Mouse (Mus musculus) midbrain, embryonic 10.5 days (tissue): Measurements from ENCODE around the gene Clip1. TPM values are rescaled to one million over a fixed set of nuclear protein-coding genes. Genes with fewer than 3 reads are reported as not detected.

Experiments used
- DNase-seq: peaks from one replicate; pipeline ENCODE4 v3.0.0-alpha.2; 2017; ENCODE audit warnings: low spot score
- H3K27ac ChIP-seq: fragments of 300-500 bp; sonication (generic); replicated peaks from 2 replicates; pipeline ENCODE4 v1.5.1; 2016; ENCODE audit warnings: mild to moderate bottlenecking
- H3K27me3 ChIP-seq: fragments of 300-500 bp; sonication (generic); 2 replicates; pipeline ENCODE4 v1.6.1; 2016; ENCODE audit warnings: low read depth, mild to moderate bottlenecking; ENCODE audit not compliant: poor library complexity, severe bottlenecking
- H3K36me3 ChIP-seq: fragments of 300-500 bp; sonication (generic); 2 replicates; pipeline ENCODE4 v1.6.1; 2016; ENCODE audit warnings: mild to moderate bottlenecking, moderate library complexity
- H3K4me1 ChIP-seq: fragments of 300-500 bp; sonication (generic); 2 replicates; pipeline ENCODE4 v1.6.1; 2016
- H3K4me3 ChIP-seq: fragments of 300-500 bp; sonication (generic); 2 replicates; pipeline ENCODE4 v1.5.1; 2016; ENCODE audit warnings: mild to moderate bottlenecking, moderate library complexity
- H3K9me3 ChIP-seq: fragments of 300-500 bp; sonication (generic); replicated peaks from 2 replicates; pipeline ENCODE4 v1.6.1; 2016; ENCODE audit warnings: mild to moderate bottlenecking
- WGBS: fragments of 180-500 bp; shearing (Covaris S2); methylation state at CpG from one replicate; pipeline ENCODE4 v1.1.7; 2016; 5-methylcytosine and 5-hydroxymethylcytosine counted together
- polyA plus RNA-seq: library from polyadenylated mRNA; unstranded; fragments of >200 nt; fragmentation: Nextera tagmentation; extraction: Ambion mirVana; gene quantifications from 2 replicates; pipeline ENCODE4 v1.2.1, GENCODE M21; 2016

Gene Clip1
- polyA plus RNA-seq, 1 experiment from 2014 or later, result 51.3 TPM

DNA sequence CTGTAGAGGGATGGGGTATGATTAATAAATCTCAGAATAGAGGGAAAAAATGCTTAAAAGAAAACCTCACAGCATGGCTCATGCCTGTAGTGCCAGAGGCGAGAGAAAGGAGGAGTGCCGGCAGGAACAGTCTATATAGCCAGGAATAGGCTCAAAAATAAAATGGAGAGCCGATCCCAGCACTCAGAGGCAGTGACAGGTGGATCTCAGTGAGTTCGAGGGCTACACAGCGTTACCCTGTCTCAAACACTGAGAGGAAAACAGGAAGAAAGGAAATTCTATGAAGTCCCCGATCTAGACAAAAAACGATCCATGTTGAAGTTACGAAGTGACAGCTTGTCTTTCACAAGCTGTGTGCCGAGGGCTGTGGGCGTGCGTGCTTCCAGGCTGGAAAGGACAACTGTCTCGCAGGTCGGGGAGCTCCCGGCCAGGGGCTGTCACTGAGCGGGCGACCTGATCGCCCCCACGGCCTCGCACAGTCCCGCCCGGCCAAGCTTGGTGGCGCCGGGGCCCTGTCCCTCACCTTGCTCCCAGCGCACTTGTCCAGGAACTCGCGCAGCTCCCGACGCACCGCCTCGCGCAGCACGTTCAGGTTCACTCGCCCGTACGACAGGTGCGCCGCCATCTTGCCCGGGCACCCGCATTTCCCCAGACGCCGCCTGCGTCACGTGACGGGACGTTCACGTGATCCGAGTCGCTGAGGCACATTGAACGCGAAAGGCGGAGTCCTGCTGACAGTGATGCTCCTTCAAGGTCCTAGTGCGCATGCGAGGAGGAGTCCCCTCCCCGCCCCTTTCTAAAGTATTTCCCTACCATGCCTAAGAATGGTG, 111.8 kb downstream of the Clip1 start, which contains the start of gene Vps33a:
Gene Vps33a, minus strand, starts transcription at position 682 of the 830 bp plus-strand sequence.
- peak within 1 kb of the TSS; percentile 97 for H3K4me3 ChIP-seq
- no peaks in the 10 kb centered on the region for H3K9me3 ChIP-seq
- H3K4me1 ChIP-seq, result peaks cover 14% of the 10 kb centered on the region
- under 1% methylated on average over 54 of the region's 54 CpGs for WGBS
- peaks cover 41% of the 10 kb centered on the region for H3K36me3 ChIP-seq
- H3K27me3 ChIP-seq, result no peaks in the 10 kb centered on the region
- peak; percentile 99 for DNase-seq
- peak within 1 kb of the TSS; percentile 88 for H3K27ac ChIP-seq

DNA sequence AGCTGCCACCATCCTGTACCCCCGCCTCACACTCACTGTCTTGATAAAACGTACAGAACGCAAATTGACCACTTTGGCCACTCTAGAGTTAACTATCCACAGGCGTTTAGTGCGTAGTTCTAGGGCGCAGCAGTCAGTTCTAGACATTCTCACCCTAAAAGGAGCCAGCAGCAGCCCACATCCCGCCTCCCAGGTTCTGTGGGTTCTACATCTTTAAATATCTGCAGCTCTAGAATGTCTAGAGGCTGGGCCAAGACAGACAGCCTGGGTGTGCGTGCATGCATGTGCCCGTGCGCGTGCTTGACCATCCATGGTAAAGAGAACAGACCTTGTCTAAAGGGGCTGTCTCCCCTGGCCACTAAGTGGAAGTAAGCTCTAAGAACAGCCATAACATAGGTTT, 123.3 kb downstream of the Clip1 start:
- no peaks in the 10 kb centered on the region for H3K27me3 ChIP-seq
- no peaks in the 10 kb centered on the region for H3K9me3 ChIP-seq
- H3K36me3 ChIP-seq, result peaks cover 96% of the 10 kb centered on the region
- no peak overlapping the region for H3K27ac ChIP-seq
- WGBS, result 93% methylated on average over 11 of the region's 11 CpGs
- no peak overlapping the region for H3K4me3 ChIP-seq
- no peaks in the 10 kb centered on the region for H3K4me1 ChIP-seq
- no peak for DNase-seq

DNA sequence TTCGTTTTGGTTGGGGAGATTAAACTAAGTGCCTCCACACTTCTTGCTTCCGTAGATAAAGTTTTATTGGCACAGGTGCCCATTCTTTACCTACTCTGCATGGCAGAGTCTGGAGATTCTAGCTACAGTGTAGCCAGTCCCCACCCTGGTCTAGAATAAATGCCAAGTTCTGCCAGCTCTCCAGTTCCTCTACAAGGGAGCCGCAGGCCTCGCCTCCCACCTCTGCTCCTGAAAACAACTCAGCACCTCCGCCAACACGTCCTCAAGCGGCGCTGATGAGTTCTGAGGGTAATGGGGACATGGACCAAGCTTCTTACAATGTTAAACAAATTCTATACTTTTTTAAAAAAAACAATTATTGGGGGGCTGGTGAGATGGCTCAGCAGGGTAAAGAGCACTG, 124.8 kb downstream of the Clip1 start:
- 95% methylated on average over 8 of the region's 8 CpGs for WGBS
- no peak for DNase-seq
- Histone ChIP-seq H3K27me3 (no peaks in the 10 kb centered on the region), H3K27ac (no peak overlapping the region), H3K4me1 (no peaks in the 10 kb centered on the region), H3K9me3 (no peaks in the 10 kb centered on the region), H3K36me3 (peaks cover 91% of the 10 kb centered on the region), H3K4me3 (no peak overlapping the region)

DNA sequence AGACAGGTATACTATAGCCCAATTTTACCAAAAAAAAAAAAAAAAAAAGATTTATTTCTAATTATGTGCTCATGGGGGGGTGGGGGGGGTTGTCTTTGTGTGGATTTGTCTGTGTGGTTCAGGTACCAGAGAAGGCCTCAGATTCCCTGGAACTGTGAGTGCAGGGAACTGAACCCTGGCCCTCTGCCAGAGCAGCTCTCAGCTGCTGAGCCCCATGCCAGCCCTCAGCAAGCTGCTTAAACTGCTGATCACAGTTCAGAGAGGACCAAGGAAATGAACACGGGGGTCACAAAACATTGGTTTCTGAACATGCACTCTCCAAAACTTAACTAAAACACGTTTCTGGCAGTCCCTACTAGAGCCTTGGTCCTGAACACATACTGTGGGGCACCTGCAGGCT, 128.0 kb downstream of the Clip1 start:
- Histone ChIP-seq H3K27ac (no peak overlapping the region), H3K36me3 (peaks cover 68% of the 10 kb centered on the region), H3K9me3 (no peaks in the 10 kb centered on the region), H3K4me3 (no peak overlapping the region), H3K4me1 (no peaks in the 10 kb centered on the region), H3K27me3 (no peaks in the 10 kb centered on the region)
- WGBS, result 78% methylated on average over 2 of the region's 2 CpGs
- no peak for DNase-seq

DNA sequence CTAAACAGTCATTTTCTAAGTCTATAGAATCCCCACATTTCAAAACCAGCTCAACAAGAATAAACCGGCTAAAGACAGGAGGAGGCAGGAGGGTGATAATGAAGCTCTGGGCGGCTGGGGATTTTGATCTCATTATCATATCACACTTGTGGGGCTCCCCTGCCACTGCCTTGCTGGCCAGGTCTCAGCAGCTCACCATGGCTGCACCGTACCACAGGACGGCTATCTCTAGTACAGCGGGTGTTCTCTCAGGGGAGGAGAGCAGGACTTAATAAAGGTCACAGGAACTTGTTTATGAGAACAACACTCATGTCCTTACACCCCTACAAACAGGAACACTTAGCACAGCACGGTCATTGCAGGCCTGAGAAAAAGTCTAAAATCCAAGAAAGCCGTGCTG, 128.7 kb downstream of the Clip1 start:
- Histone ChIP-seq H3K4me1 (no peaks in the 10 kb centered on the region), H3K27ac (no peak overlapping the region), H3K27me3 (no peaks in the 10 kb centered on the region), H3K9me3 (no peaks in the 10 kb centered on the region), H3K4me3 (no peak overlapping the region), H3K36me3 (peaks cover 61% of the 10 kb centered on the region)
- 91% methylated on average over 7 of the region's 7 CpGs for WGBS
- DNase-seq, result no peak

DNA sequence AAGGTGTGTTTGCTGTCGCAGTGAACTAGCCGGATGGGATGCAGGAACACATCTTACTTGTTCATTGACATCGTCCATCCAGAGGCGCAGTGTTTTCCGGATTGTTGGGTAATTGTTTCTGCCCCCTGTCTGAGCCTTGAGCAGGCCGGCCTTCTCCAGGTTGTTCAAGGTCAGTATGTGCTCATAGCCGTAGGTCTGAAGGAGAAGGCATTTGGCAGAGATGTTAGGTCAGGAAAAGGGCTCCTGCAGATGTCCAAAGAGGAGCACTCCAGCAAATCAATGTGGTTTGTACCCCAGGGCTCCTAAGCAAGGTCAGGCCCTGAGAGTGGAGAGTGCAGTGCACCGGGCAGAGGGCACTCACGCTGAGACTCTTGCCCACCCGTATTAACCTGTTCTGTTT, 150.6 kb downstream of the Clip1 start:
- Histone ChIP-seq H3K36me3 (peaks cover 91% of the 10 kb centered on the region), H3K27ac (no peak overlapping the region), H3K9me3 (no peaks in the 10 kb centered on the region), H3K4me1 (no peaks in the 10 kb centered on the region), H3K27me3 (no peaks in the 10 kb centered on the region), H3K4me3 (no peak overlapping the region)
- no peak for DNase-seq
- 94% methylated on average over 10 of the region's 10 CpGs for WGBS

DNA sequence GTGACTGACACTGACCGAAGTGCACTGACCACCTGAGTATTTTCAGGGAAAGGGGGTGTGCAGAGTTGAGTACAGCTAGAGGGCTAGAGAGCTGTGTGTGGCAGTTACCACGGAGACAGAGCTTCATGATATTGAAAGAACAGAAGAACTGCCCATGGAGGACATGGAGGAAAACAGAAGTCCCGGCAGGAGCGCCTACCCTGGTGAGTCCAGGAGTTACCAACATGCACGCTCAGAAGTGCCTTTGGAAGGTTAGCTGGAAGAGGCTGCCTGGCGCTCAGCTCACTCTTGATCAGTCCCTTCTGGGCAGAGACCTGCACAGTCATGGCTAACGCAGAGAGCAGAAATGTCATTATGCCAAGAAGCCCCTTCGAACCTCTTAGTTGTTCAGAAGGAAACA, 154.4 kb downstream of the Clip1 start:
- peaks cover 75% of the 10 kb centered on the region for H3K36me3 ChIP-seq
- no peak overlapping the region for H3K4me3 ChIP-seq
- no peak overlapping the region for H3K27ac ChIP-seq
- no peak for DNase-seq
- peaks cover 2% of the 10 kb centered on the region; the same call in 1 of the 2 replicates for H3K4me1 ChIP-seq
- H3K9me3 ChIP-seq, result no peaks in the 10 kb centered on the region
- H3K27me3 ChIP-seq, result no peaks in the 10 kb centered on the region
- WGBS, result 88% methylated on average over 8 of the region's 8 CpGs

DNA sequence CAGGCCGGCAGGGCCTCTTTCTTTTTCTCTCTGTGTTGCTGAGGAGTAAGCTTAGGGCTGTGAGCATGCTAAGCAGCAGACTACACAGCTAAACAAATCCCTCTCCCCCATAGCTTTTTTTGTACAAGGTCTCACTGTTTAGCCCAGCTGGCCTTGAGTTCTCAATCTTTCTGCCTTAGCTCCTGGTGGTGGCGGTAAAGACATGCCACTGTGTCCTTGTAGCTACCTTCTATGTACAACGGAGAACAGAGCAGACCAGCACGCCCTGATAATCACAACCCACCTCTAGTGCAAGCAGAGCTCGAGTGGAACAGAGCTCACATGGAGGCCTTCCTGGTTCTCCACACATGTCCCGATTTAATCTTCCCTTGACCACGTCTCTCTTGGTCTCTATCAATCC, 155.8 kb downstream of the Clip1 start:
- DNase-seq, result no peak
- no peak overlapping the region for H3K4me3 ChIP-seq
- WGBS, result 83% methylated on average over 7 of the region's 7 CpGs
- no peak overlapping the region for H3K27ac ChIP-seq
- no peaks in the 10 kb centered on the region for H3K9me3 ChIP-seq
- H3K36me3 ChIP-seq, result peaks cover 62% of the 10 kb centered on the region
- no peaks in the 10 kb centered on the region for H3K27me3 ChIP-seq
- peaks cover 11% of the 10 kb centered on the region for H3K4me1 ChIP-seq

Other genes with a start within 250 kb of the Clip1 start
- gene Lrrc43, start 195.3 kb downstream of the Clip1 start, polyA plus RNA-seq, result not detected in 2 replicates
- not detected in 2 replicates for gene Il31, start 195.1 kb downstream of the Clip1 start, polyA plus RNA-seq
- 0.83 and 2.1 TPM in 2 replicates for gene B3gnt4, start 174.2 kb downstream of the Clip1 start, polyA plus RNA-seq
- gene Diablo, start 160.4 kb downstream of the Clip1 start, polyA plus RNA-seq, result 157 and 166 TPM in 2 replicates
- not detected in 2 replicates for gene Gm49027, start 159.1 kb downstream of the Clip1 start, polyA plus RNA-seq
- 30.4 and 34.1 TPM in 2 replicates for gene Vps33a, start 111.6 kb downstream of the Clip1 start, polyA plus RNA-seq
- 90.1 and 94.5 TPM in 2 replicates for gene Zcchc8, start 36.5 kb upstream of the Clip1 start, polyA plus RNA-seq
- 126 and 151 TPM in 2 replicates for gene Rsrc2, start 64.8 kb upstream of the Clip1 start, polyA plus RNA-seq
- 45.5 and 47.7 TPM in 2 replicates for gene Kntc1, start 65.1 kb upstream of the Clip1 start, polyA plus RNA-seq
- not detected in 2 replicates for gene Hcar2, start 180.9 kb upstream of the Clip1 start, polyA plus RNA-seq
- gene Hcar1, start 195.4 kb upstream of the Clip1 start, polyA plus RNA-seq, result not detected in 2 replicates
- gene Denr, start 222.6 kb upstream of the Clip1 start, polyA plus RNA-seq, result 159 and 186 TPM in 2 replicates
- gene Gm43518, start 242.8 kb upstream of the Clip1 start, polyA plus RNA-seq, result 1.9 and 3.4 TPM in 2 replicates
- 4.7 and 5.7 TPM in 2 replicates for gene Ccdc62, start 246.1 kb upstream of the Clip1 start, polyA plus RNA-seq